Mouse (Mus musculus) liver, embryonic 11.5 days (tissue): ENCODE results near the gene Wrnip1. TPM values are rescaled to one million over a fixed set of nuclear protein-coding genes. Genes with fewer than 3 reads are reported as not detected.
A peak's percentile ranks its signal among the peaks of the same experiment; 100 is the strongest.

Source experiments
- ATAC-seq: fragments of 200-750 bp; cut with Nextera tagmentation; replicated peaks from 2 replicates; pipeline ENCODE4 v1.8.0; 2017; ENCODE audit warnings: moderate number of reproducible peaks, mild to moderate bottlenecking, moderate TSS enrichment, moderate library complexity; ENCODE audit not compliant: low FRiP score
- DNase-seq: peaks from one replicate; pipeline ENCODE4 v3.0.0-alpha.2; 2017; ENCODE audit warnings: low spot score
- H3K27ac ChIP-seq: fragments of 300-500 bp; sonication (generic); 2 replicates; pipeline ENCODE4 v1.5.1; 2014; ENCODE audit warnings: mild to moderate bottlenecking, low read depth, low read length, control low read depth
- H3K27me3 ChIP-seq: fragments of 300-500 bp; sonication (generic); replicated peaks from 2 replicates; pipeline ENCODE4 v1.6.1; 2014; ENCODE audit warnings: low read length, mixed read lengths; ENCODE audit not compliant: control insufficient read depth, insufficient read depth
- H3K36me3 ChIP-seq: fragments of 300-500 bp; sonication (generic); 2 replicates; pipeline ENCODE4 v1.6.1; 2014; ENCODE audit warnings: mild to moderate bottlenecking, low read length, moderate library complexity, mixed read lengths; ENCODE audit not compliant: control insufficient read depth, insufficient read depth
- H3K4me1 ChIP-seq: fragments of 300-500 bp; sonication (generic); replicated peaks from 2 replicates; pipeline ENCODE4 v1.6.1; 2014; ENCODE audit warnings: low read length, mixed read lengths; ENCODE audit not compliant: control insufficient read depth, insufficient read depth
- H3K4me2 ChIP-seq: fragments of 300-500 bp; sonication (generic); 2 replicates; pipeline ENCODE4 v1.6.1; 2014; ENCODE audit warnings: mild to moderate bottlenecking, control low read depth, moderate library complexity
- H3K4me3 ChIP-seq: fragments of 300-500 bp; sonication (generic); 2 replicates; pipeline ENCODE4 v1.5.1; 2014; ENCODE audit warnings: low read depth, low read length, control low read depth
- H3K9ac ChIP-seq: fragments of 300-500 bp; sonication (generic); 2 replicates; pipeline ENCODE4 v1.6.1; 2014; ENCODE audit warnings: low read depth, low read length, control low read depth
- H3K9me3 ChIP-seq: fragments of 300-500 bp; sonication (generic); 2 replicates; pipeline ENCODE4 v1.6.1; 2016; ENCODE audit warnings: low read length, inconsistent platforms, mixed read lengths; ENCODE audit not compliant: control insufficient read depth
- WGBS: fragments of 180-500 bp; shearing (Covaris S2); extraction: QIAGEN DNeasy Blood & Tissue Kit; methylation state at CpG from one replicate; pipeline ENCODE4 v1.1.7; 2014; 5-methylcytosine and 5-hydroxymethylcytosine counted together
- polyA plus RNA-seq: library from polyadenylated mRNA; unstranded; fragments of >200 nt; fragmentation: Nextera tagmentation; extraction: Ambion mirVana; gene quantifications from 2 replicates; pipeline ENCODE4 v1.2.1, GENCODE M21; 2014

Gene Wrnip1
- polyA plus RNA-seq: 19.9 and 23.1 TPM in 2 replicates

DNA sequence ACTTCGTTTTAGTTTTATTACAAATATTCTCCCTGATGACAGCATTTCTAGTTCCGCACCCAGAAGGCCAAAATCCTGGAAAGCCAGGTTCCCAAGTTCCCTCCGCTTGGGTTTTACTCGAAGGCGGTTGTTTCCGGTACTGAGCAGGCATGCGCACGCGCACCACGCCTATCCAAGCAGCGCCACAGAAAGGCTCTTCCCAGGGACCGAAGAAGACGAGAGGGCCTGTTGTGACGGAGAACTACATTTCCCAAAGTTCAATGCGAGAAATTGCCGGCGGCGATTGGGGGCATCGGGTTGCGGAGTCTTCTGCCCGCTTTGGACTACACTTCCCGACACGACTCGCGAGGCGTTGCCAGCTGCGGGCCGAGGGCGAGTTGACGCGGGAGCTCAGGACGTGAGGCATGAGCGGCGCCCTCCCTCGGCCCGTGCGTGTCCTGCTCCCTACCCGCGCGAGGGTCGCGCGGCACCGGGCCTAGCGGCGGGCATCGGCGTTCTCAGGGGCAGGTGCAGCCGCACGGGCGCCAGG is at the start of gene Wrnip1:
Gene Wrnip1 (plus strand): TSS at position 346 of the 529 bp plus-strand sequence.
- Histone ChIP-seq H3K4me1 (peaks cover 18% of the 10 kb centered on the region), H3K9me3 (no peaks in the 10 kb centered on the region), H3K27me3 (no peaks in the 10 kb centered on the region), H3K4me3 (peak within 1 kb of the TSS; percentile 77), H3K27ac (peak within 1 kb of the TSS; percentile 53; the same call in 1 of the 2 replicates), H3K4me2 (peak within 1 kb of the TSS; percentile 95), H3K36me3 (peaks cover 5% of the 10 kb centered on the region), H3K9ac (peak within 1 kb of the TSS; percentile 91)
- DNase-seq (peak; percentile 89), ATAC-seq (peak; percentile 96)
- under 1% methylated on average over 51 of the region's 51 CpGs for WGBS

- Histone ChIP-seq H3K27ac (no peak overlapping the region), H3K4me3 (no peak overlapping the region), H3K4me2 (no peak overlapping the region), H3K27me3 (no peaks in the 10 kb centered on the region), H3K4me1 (no peaks in the 10 kb centered on the region), H3K36me3 (no peaks in the 10 kb centered on the region), H3K9ac (no peak overlapping the region), H3K9me3 (no peaks in the 10 kb centered on the region)
- 34% methylated on average over 4 of the region's 4 CpGs for WGBS
- ATAC-seq (no peak), DNase-seq (no peak)
Measured at GRCm38 (mm10) chr13:32752066-32752657, 49.7 kb upstream of the Wrnip1 start.

DNA sequence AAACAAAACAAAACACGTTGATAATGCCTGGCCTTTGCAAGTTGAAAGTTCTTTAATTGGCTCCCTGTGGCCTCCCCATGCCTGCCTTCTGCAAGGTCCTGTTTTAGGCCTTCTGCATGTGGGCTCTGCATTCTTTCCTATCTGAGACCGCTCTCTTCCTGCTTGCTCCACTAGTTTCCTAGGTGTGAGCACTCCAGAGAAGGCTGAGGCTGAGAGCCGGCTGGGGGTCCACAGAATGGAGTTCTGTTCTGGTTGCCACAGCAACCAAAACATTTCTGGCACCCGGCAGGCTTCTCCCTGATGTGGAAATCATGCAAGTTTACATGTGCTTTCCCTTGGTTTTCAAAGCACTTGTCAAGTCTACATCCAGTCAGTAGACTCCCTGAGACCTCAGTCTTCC is 42.8 kb upstream of the Wrnip1 start:
- Histone ChIP-seq H3K27ac (no peak overlapping the region), H3K4me2 (no peak overlapping the region), H3K27me3 (no peaks in the 10 kb centered on the region), H3K9ac (no peak overlapping the region), H3K9me3 (no peaks in the 10 kb centered on the region), H3K36me3 (no peaks in the 10 kb centered on the region), H3K4me3 (no peak overlapping the region), H3K4me1 (no peaks in the 10 kb centered on the region)
- DNase-seq (no peak), ATAC-seq (no peak)
- WGBS: 29% methylated on average over 4 of the region's 4 CpGs

DNA sequence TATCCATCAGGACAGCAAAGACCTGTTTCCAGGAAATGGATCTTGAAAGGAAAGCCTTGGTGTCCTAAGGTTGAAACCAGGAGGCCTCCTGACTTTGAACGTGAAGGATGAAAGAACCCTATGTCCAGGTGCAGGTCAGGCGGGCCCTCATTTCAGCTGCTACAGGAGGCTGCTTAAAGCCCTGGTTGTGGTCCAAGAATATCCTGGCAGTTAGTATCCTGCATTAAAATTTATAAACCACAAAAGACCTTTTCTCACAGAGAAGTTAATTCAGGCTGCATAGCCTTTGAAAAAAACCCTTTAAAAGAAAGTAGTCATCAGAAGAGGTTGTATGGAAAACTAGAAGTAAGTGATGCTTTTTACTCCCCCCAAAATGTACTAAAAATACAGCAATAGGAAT is 41.0 kb upstream of the Wrnip1 start:
- H3K36me3 ChIP-seq: no peaks in the 10 kb centered on the region
- H3K9me3 ChIP-seq: no peaks in the 10 kb centered on the region
- WGBS: 77% methylated on average over 2 of the region's 2 CpGs
- no peak overlapping the region for H3K27ac ChIP-seq
- no peaks in the 10 kb centered on the region for H3K27me3 ChIP-seq
- no peak overlapping the region for H3K9ac ChIP-seq
- H3K4me2 ChIP-seq: no peak overlapping the region
- no peaks in the 10 kb centered on the region for H3K4me1 ChIP-seq
- DNase-seq: no peak
- H3K4me3 ChIP-seq: no peak overlapping the region
- no peak for ATAC-seq

DNA sequence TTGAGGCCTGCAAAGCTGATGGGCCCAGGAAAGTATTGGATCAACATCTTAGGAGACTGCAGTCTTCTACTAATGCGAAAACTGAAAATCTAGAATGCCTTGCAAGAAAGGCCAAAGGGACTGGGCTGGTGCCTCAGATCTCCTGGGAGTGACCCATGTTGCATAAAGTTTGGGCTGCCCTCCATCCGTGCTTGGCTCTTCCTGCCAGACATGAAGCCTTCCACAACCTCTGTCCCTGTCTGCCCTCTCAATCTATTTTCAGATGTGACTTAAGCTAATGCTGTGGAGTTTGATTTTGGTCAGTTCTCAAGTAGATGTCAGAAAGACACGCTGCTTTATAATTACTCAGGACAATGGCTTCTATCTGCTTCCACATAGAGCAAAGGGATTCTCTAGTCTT is 38.7 kb upstream of the Wrnip1 start:
- no peaks in the 10 kb centered on the region for H3K27me3 ChIP-seq
- no peak overlapping the region for H3K9ac ChIP-seq
- DNase-seq (no peak), ATAC-seq (no peak)
- H3K4me3 ChIP-seq: no peak overlapping the region
- WGBS: 78% methylated on average over 3 of the region's 3 CpGs
- no peak overlapping the region for H3K27ac ChIP-seq
- H3K36me3 ChIP-seq: no peaks in the 10 kb centered on the region
- no peak overlapping the region for H3K4me2 ChIP-seq
- H3K9me3 ChIP-seq: no peaks in the 10 kb centered on the region
- no peaks in the 10 kb centered on the region for H3K4me1 ChIP-seq

DNA sequence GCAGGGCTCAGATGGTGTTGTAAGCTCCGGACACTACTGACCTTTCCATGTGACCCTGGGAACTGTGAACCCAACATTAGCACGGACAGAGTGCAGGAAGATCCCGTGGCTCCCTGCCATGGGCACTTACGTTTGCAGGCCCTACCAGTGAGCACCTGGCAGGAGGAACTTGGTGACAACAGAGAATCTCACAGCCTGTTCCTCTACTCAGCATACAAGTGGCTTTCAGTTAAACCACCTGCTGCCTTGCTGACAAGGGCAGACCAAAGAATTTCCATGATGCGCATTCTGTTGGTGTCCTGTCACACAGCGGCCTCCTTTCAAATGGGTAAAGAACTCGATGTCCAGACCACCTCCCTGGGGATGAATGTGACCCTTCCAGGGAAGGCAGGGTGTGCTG is 37.4 kb upstream of the Wrnip1 start:
- Histone ChIP-seq H3K4me3 (no peak overlapping the region), H3K9ac (no peak overlapping the region), H3K4me2 (no peak overlapping the region), H3K9me3 (no peaks in the 10 kb centered on the region), H3K4me1 (no peaks in the 10 kb centered on the region), H3K27ac (no peak overlapping the region), H3K27me3 (no peaks in the 10 kb centered on the region), H3K36me3 (no peaks in the 10 kb centered on the region)
- WGBS: 46% methylated on average over 7 of the region's 7 CpGs
- ATAC-seq (no peak), DNase-seq (no peak)

DNA sequence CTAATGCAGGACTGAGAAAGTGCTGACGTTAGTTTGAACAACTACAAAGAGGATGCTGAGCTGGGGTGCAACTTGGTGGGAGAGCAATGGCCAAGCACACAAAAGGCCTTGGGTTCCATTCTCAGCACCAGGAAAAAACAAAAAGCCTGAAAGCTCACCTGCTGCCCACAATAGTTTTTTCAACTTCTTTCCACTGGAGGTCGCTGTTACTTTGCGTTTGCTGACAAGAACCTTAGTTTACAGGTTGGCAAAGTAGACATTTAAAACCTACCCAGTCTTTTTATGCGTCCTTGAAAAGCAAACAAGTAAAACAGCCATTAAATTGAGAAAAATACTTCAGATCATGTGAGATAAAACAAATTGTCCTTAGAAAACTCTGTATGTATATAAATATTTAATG is 33.7 kb upstream of the Wrnip1 start:
- Histone ChIP-seq H3K36me3 (no peaks in the 10 kb centered on the region), H3K27ac (no peak overlapping the region), H3K4me2 (no peak overlapping the region), H3K4me1 (no peaks in the 10 kb centered on the region), H3K4me3 (no peak overlapping the region), H3K9me3 (no peaks in the 10 kb centered on the region), H3K9ac (no peak overlapping the region), H3K27me3 (no peaks in the 10 kb centered on the region)
- ATAC-seq (no peak), DNase-seq (no peak)
- WGBS: 11% methylated on average over 4 of the region's 4 CpGs

DNA sequence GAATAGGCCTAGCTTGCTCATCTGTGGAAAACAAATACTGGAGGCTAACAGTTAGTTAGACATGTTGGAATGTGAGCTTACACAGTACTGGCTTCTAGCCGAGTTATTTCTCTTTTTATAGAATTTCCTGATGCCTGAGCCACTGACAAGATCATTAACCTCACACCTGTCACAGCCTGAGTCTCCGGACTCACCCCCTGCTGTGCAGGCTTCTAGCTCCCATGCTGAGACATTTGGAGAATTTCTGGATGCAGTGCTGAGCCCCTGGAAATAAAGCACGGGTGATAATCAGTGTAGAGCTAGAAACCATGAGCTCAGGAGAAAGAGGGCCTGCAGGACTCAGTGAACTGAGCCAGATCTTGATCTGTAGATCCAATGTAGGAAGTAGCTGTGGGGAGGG is 31.9 kb upstream of the Wrnip1 start:
- ATAC-seq: no peak
- WGBS: 26% methylated on average over 3 of the region's 3 CpGs
- Histone ChIP-seq H3K9me3 (no peaks in the 10 kb centered on the region), H3K4me2 (no peak overlapping the region), H3K36me3 (no peaks in the 10 kb centered on the region), H3K27ac (no peak overlapping the region), H3K4me1 (no peaks in the 10 kb centered on the region), H3K27me3 (no peaks in the 10 kb centered on the region), H3K4me3 (no peak overlapping the region), H3K9ac (no peak overlapping the region)
- no peak for DNase-seq

GRCm38 (mm10) chr13:32775889-32776288 is 25.9 kb upstream of the Wrnip1 start:
- Histone ChIP-seq H3K9me3 (no peaks in the 10 kb centered on the region), H3K27me3 (no peaks in the 10 kb centered on the region), H3K36me3 (no peaks in the 10 kb centered on the region), H3K4me1 (no peaks in the 10 kb centered on the region), H3K9ac (no peak overlapping the region), H3K27ac (no peak overlapping the region), H3K4me2 (no peak overlapping the region), H3K4me3 (no peak overlapping the region)
- 86% methylated on average over 9 of the region's 9 CpGs for WGBS
- DNase-seq (no peak), ATAC-seq (no peak)
